In the genomic region with DNA sequence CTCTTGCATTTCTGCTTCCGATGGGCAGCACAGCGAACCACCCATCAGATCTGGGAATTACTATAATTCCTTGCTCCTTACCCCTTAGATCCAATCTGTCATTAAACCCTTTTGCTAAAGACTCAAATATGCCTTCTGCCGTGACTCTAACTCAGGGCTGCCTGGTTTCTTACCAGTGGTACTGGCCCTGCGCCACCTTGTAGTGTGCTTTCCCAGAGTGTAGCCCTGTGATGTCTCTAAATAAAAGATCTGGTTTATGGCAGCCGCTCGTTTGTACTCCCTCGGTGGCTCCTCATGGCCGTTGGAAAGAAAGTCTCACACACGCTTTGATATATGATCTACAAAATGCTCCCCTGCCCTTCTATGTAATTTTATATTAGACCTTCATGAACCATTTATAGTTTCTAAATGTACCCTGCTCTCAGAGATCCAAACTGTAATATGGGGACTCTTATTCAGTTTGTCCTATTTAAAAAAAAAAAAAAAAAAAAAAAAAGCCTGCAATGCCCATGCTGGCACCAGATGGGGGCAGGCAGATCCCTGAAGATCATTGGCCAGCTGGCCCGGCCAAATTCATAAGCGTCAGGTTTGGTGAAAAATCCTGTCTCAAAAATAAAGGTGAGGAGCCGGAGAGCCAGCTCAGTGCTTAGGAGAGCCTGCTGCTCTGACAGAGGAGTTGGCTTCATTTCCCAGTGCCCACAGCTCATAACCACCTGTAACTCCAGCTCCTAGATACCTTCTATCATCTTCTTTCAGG, we compare ENCODE assay signal across 12 mouse cellular contexts.
DNase-seq lines count a peak whose midpoint lies in the region; ATAC-seq and TF ChIP-seq lines count a peak whose summit lies in the region.
"Had no signal": no experiment of that assay in that cellular context is flagged by ENCODE, and none has a peak within 500 bp of the region (broad histone marks: within the 10 kb centered on the region; RNA-seq: fewer than 3 reads in every experiment).

No protein-coding gene starts in this region.

- DNase-seq in gastrocnemius, postnatal 10 days = peak; percentile 37
- DNase-seq in gastrocnemius, adult 8-10 months (ENCODE audit: low spot score in 2 of 2) = no peak
- DNase-seq in liver, postnatal 0 days = no peak
- DNase-seq in liver, embryonic 11.5 days (ENCODE audit: low spot score) = no peak
- peak; percentile 63 for DNase-seq in adipocyte (ENCODE audit: low spot score)
- DNase-seq in cerebellum, adult 9-11 months = peak; percentile 64
- DNase-seq in layer of hippocampus, postnatal 36 days = no peak
- DNase-seq: kidney, postnatal 14 days; thymus, adult 18-20 months had no signal

- no peaks in the 10 kb centered on the region for H3K27me3 ChIP-seq in liver, postnatal 0 days (ENCODE audit: insufficient read depth, low read length)
- no peaks in the 10 kb centered on the region for H3K27me3 ChIP-seq in liver, embryonic 11.5 days (replicated peaks; ENCODE audit: control insufficient read depth, insufficient read depth, low read length)
- H3K27me3 ChIP-seq in kidney, embryonic 15.5 days = no peaks in the 10 kb centered on the region
- H3K27me3 ChIP-seq: limb, embryonic 12.5 days; neural tube, embryonic 12.5 days had no signal

- ATAC-seq in liver, postnatal 0 days = no peak
- ATAC-seq in liver, embryonic 11.5 days (replicated peaks; ENCODE audit: low FRiP score) = no peak
- ATAC-seq in kidney, embryonic 15.5 days (replicated peaks; ENCODE audit: low FRiP score) = no peak

- peak; percentile 25; the same call in 1 of the 2 replicates for TF ChIP-seq CTCF in liver, postnatal 0 days (IDR thresholded peaks at IDR 0.05; ENCODE audit: low read depth)

- no peak overlapping the region for H3K27ac ChIP-seq in liver, postnatal 0 days (ENCODE audit: low read depth)
- no peak overlapping the region for H3K27ac ChIP-seq in liver, embryonic 11.5 days (ENCODE audit: low read depth, low read length)
- H3K27ac ChIP-seq in kidney, embryonic 15.5 days = no peak overlapping the region
- H3K27ac ChIP-seq: limb, embryonic 12.5 days; neural tube, embryonic 12.5 days had no signal

- H3K36me3 ChIP-seq in liver, postnatal 0 days (replicated peaks; ENCODE audit: insufficient read depth, low read length) = no peaks in the 10 kb centered on the region
- no peaks in the 10 kb centered on the region for H3K36me3 ChIP-seq in liver, embryonic 11.5 days (ENCODE audit: control insufficient read depth, insufficient read depth, low read length)
- H3K36me3 ChIP-seq in kidney, embryonic 15.5 days = no peaks in the 10 kb centered on the region
- H3K36me3 ChIP-seq: limb, embryonic 12.5 days; neural tube, embryonic 12.5 days had no signal

- no peaks in the 10 kb centered on the region for H3K9me3 ChIP-seq in liver, postnatal 0 days (ENCODE audit: low read length)
- no peaks in the 10 kb centered on the region for H3K9me3 ChIP-seq in liver, embryonic 11.5 days (ENCODE audit: control insufficient read depth, low read length)
- H3K9me3 ChIP-seq in kidney, embryonic 15.5 days (replicated peaks) = no peaks in the 10 kb centered on the region
- H3K9me3 ChIP-seq: limb, embryonic 12.5 days; neural tube, embryonic 12.5 days had no signal

- WGBS in liver, postnatal 0 days (ENCODE audit: insufficient replicate concordance) = 76% methylated on average over 12 of the region's 12 CpGs
- 84% methylated on average over 12 of the region's 12 CpGs for WGBS in liver, embryonic 11.5 days
- 54% methylated on average over 12 of the region's 12 CpGs for WGBS in kidney, embryonic 15.5 days

- H3K4me2 ChIP-seq in liver, postnatal 0 days (ENCODE audit: low read depth, low read length) = no peak overlapping the region
- no peak overlapping the region for H3K4me2 ChIP-seq in liver, embryonic 11.5 days
- no peak overlapping the region for H3K4me2 ChIP-seq in kidney, embryonic 15.5 days
- H3K4me2 ChIP-seq: limb, embryonic 12.5 days; neural tube, embryonic 12.5 days had no signal

- no peaks in the 10 kb centered on the region for H3K4me1 ChIP-seq in liver, postnatal 0 days (ENCODE audit: insufficient read depth)
- no peaks in the 10 kb centered on the region for H3K4me1 ChIP-seq in liver, embryonic 11.5 days (replicated peaks; ENCODE audit: control insufficient read depth, insufficient read depth, low read length)
- H3K4me1 ChIP-seq in kidney, embryonic 15.5 days = no peaks in the 10 kb centered on the region
- H3K4me1 ChIP-seq: neural tube, embryonic 12.5 days had no signal

- no peak overlapping the region for H3K4me3 ChIP-seq in liver, postnatal 0 days (ENCODE audit: low read depth, low read length)
- H3K4me3 ChIP-seq in liver, embryonic 11.5 days (ENCODE audit: low read depth, low read length) = no peak overlapping the region
- H3K4me3 ChIP-seq in kidney, embryonic 15.5 days (replicated peaks) = no peak overlapping the region
- H3K4me3 ChIP-seq: limb, embryonic 12.5 days; neural tube, embryonic 12.5 days had no signal

- no peak for TF ChIP-seq EP300 in liver, postnatal 0 days (IDR thresholded peaks at IDR 0.05; ENCODE audit: low read depth)

- H3K9ac ChIP-seq in liver, postnatal 0 days (replicated peaks) = no peak overlapping the region
- H3K9ac ChIP-seq in liver, embryonic 11.5 days (ENCODE audit: low read depth, low read length) = no peak overlapping the region
- H3K9ac ChIP-seq in kidney, embryonic 15.5 days = no peak overlapping the region
- H3K9ac ChIP-seq: limb, embryonic 12.5 days; neural tube, embryonic 12.5 days had no signal

Comparison
In these comparisons a context has a peak if more than half of its experiments do, and no peak if none do; other contexts are left out.
1. DNase-seq: peak in gastrocnemius, postnatal 10 days (single experiment), adipocyte (single experiment) and cerebellum, adult 9-11 months (single experiment); none in gastrocnemius, adult 8-10 months (0 of 2), liver, postnatal 0 days (single experiment), liver, embryonic 11.5 days (single experiment) and layer of hippocampus, postnatal 36 days (0 of 2).